Mouse (Mus musculus): ENCODE data around the gene Rybp. TPM values are rescaled to one million over a fixed set of nuclear protein-coding genes. Genes with fewer than 3 reads are reported as not detected.
A peak's percentile ranks its signal among the peaks of the same experiment; 100 is the strongest.

The Rybp gene
- total RNA-seq, 2 experiments from 2014 or later, result 17.3 to 28.3 TPM

GRCm38 (mm10) chr6:100192691-100193229 lies 94.5 kb downstream of the Rybp start:
- peak; percentile 44; the same call in 1 of the 2 replicates for ATAC-seq (ENCODE audit: poor library complexity, severe bottlenecking)

GRCm38 (mm10) chr6:100190803-100191559 lies 96.3 kb downstream of the Rybp start:
- ATAC-seq (ENCODE audit: poor library complexity, severe bottlenecking), result peak; percentile 76

- no peak for ATAC-seq (ENCODE audit: poor library complexity, severe bottlenecking)
Observed at GRCm38 (mm10) chr6:100190310-100190709, 97.0 kb downstream of the Rybp start.

- no peak for ATAC-seq (ENCODE audit: poor library complexity, severe bottlenecking)
Observed at GRCm38 (mm10) chr6:100188883-100189743, 98.2 kb downstream of the Rybp start.

GRCm38 (mm10) chr6:100187821-100188220 lies 99.5 kb downstream of the Rybp start:
- ATAC-seq (ENCODE audit: poor library complexity, severe bottlenecking), result no peak

GRCm38 (mm10) chr6:100186789-100187188 lies 100.5 kb downstream of the Rybp start:
- no peak for ATAC-seq (ENCODE audit: poor library complexity, severe bottlenecking)

GRCm38 (mm10) chr6:100185524-100185923 lies 101.8 kb downstream of the Rybp start:
- ATAC-seq (ENCODE audit: poor library complexity, severe bottlenecking), result no peak

- ATAC-seq (ENCODE audit: poor library complexity, severe bottlenecking), result no peak
Observed at GRCm38 (mm10) chr6:100183344-100183743, 103.9 kb downstream of the Rybp start.

GRCm38 (mm10) chr6:100180883-100181262 lies 106.4 kb downstream of the Rybp start:
- ATAC-seq (ENCODE audit: poor library complexity, severe bottlenecking), result no peak

GRCm38 (mm10) chr6:100180213-100180882 lies 106.9 kb downstream of the Rybp start:
- no peak for ATAC-seq (ENCODE audit: poor library complexity, severe bottlenecking)

- no peak for ATAC-seq (ENCODE audit: poor library complexity, severe bottlenecking)
Observed at GRCm38 (mm10) chr6:100178830-100179229, 108.5 kb downstream of the Rybp start.
